Mouse (Mus musculus): Measurements from ENCODE around the gene Mab21l1.

DNA sequence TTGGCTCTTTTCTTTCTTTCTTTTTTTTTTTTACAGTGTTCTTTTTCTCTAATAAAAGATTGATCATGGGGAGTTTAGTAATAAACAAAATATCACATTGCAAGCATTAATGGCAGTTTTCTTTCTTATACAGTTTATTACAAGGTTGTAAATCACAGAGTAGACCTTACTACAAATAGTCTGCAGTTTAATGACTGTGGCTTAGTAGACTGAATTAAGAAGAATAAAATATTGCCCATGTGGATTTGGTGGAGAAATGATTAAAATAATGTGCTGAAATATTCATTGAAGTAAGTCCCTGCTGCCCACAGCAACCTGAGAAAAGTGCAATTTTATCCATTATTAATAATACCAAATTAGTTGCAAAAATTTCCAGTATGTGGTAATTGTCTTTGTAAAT is 37.3 kb downstream of the Mab21l1 start:
- TF ChIP-seq CTCF (IDR thresholded peaks at IDR 0.05; ENCODE audit: control insufficient read depth, insufficient read depth, insufficient read length) (no peak), MYOG (IDR thresholded peaks at IDR 0.05; ENCODE audit: control insufficient read depth, extremely low read depth, insufficient read length) (no peak), MYOD1 (IDR thresholded peaks at IDR 0.05; ENCODE audit: control insufficient read depth, insufficient read length, low read depth) (no peak), CEBPB (IDR thresholded peaks at IDR 0.05; ENCODE audit: low read depth) (no peak), MAX (IDR thresholded peaks at IDR 0.05) (no peak), USF1 (IDR thresholded peaks at IDR 0.05; ENCODE audit: low read depth) (no peak), FOSL1 (IDR thresholded peaks at IDR 0.05; ENCODE audit: insufficient read depth, low read length, poor library complexity, severe bottlenecking) (no peak)

All from C2C12 (cell line).